Mouse (Mus musculus) cerebellum, postnatal 14 days (tissue): Measurements from ENCODE around the gene Fam117a.

Experiments
- DNase-seq, 2 experiments: peaks; one replicate each; pipeline ENCODE4 v3.0.0; 2021; ENCODE audit warnings: mixed read lengths in 2 of 2

Gene Fam117a

GRCm38 (mm10) chr11:95336568-95337128 lies at the start of gene Fam117a:
TSS of gene Fam117a (plus strand) at chr11:95337018.
- DNase-seq: peak; percentile 77 to 78

GRCm38 (mm10) chr11:95291998-95292397 lies 44.8 kb upstream of the Fam117a start:
- DNase-seq: no peak

- DNase-seq: no peak
Measured at GRCm38 (mm10) chr11:95293017-95293624, 43.7 kb upstream of the Fam117a start.

- DNase-seq: no peak
Measured at GRCm38 (mm10) chr11:95295736-95296135, 41.1 kb upstream of the Fam117a start.

GRCm38 (mm10) chr11:95298146-95298545 lies 38.7 kb upstream of the Fam117a start:
- DNase-seq: peak; percentile 13 to 14

GRCm38 (mm10) chr11:95299886-95300285 lies 36.9 kb upstream of the Fam117a start:
- no peak for DNase-seq

- DNase-seq: no peak
Measured at GRCm38 (mm10) chr11:95301772-95302171, 35.0 kb upstream of the Fam117a start.

- no peak for DNase-seq
Measured at GRCm38 (mm10) chr11:95305600-95305999, 31.2 kb upstream of the Fam117a start.

GRCm38 (mm10) chr11:95307526-95307925 lies 29.3 kb upstream of the Fam117a start:
- no peak for DNase-seq

GRCm38 (mm10) chr11:95309510-95310006 lies 27.3 kb upstream of the Fam117a start:
- peak; percentile 96 to 97 for DNase-seq

GRCm38 (mm10) chr11:95310007-95310647 lies 26.7 kb upstream of the Fam117a start, which contains the start of gene Kat7:
TSS of gene Kat7 (minus strand) at chr11:95310246.
- DNase-seq: peak; percentile 97 to 98

- no peak for DNase-seq
Measured at GRCm38 (mm10) chr11:95310648-95311424, 26.0 kb upstream of the Fam117a start.

- DNase-seq: no peak
Measured at GRCm38 (mm10) chr11:95311425-95311807, 25.4 kb upstream of the Fam117a start.

- no peak for DNase-seq
Measured at GRCm38 (mm10) chr11:95315215-95315955, 21.4 kb upstream of the Fam117a start.

- DNase-seq: no peak
Measured at GRCm38 (mm10) chr11:95318116-95318515, 18.7 kb upstream of the Fam117a start.

GRCm38 (mm10) chr11:95319506-95319905 lies 17.3 kb upstream of the Fam117a start:
- DNase-seq: no peak

GRCm38 (mm10) chr11:95320010-95320409 lies 16.8 kb upstream of the Fam117a start:
- DNase-seq: no peak

- no peak for DNase-seq
Measured at GRCm38 (mm10) chr11:95324181-95324580, 12.6 kb upstream of the Fam117a start.

GRCm38 (mm10) chr11:95325832-95326231 lies 11.0 kb upstream of the Fam117a start:
- no peak for DNase-seq

- no peak for DNase-seq
Measured at GRCm38 (mm10) chr11:95326243-95326642, 10.6 kb upstream of the Fam117a start.

- no peak for DNase-seq
Measured at GRCm38 (mm10) chr11:95328629-95329028, 8.2 kb upstream of the Fam117a start.

GRCm38 (mm10) chr11:95330662-95331061 lies 6.2 kb upstream of the Fam117a start:
- DNase-seq: no peak
